Mouse (Mus musculus) midbrain, embryonic 12.5 days (tissue): ENCODE data around the gene Myoz2. TPM values are rescaled to one million over a fixed set of nuclear protein-coding genes. Genes with fewer than 3 reads are reported as not detected.

Experiments used
- ATAC-seq: fragments of 200-750 bp; cut with Nextera tagmentation; 2 replicates; pipeline ENCODE4 v1.8.0; 2017; ENCODE audit warnings: low read depth, moderate TSS enrichment, moderate library complexity; ENCODE audit not compliant: low FRiP score
- H3K27ac ChIP-seq: fragments of 300-500 bp; sonication (generic); replicated peaks from 2 replicates; pipeline ENCODE4 v1.5.1; 2016; ENCODE audit warnings: mild to moderate bottlenecking
- H3K27me3 ChIP-seq: fragments of 300-500 bp; sonication (generic); 2 replicates; pipeline ENCODE4 v1.6.1; 2016; ENCODE audit warnings: mild to moderate bottlenecking
- H3K36me3 ChIP-seq: fragments of 300-500 bp; sonication (generic); 2 replicates; pipeline ENCODE4 v1.6.1; 2016
- H3K4me1 ChIP-seq: fragments of 300-500 bp; sonication (generic); 2 replicates; pipeline ENCODE4 v1.6.1; 2016
- H3K4me2 ChIP-seq: fragments of 300-500 bp; sonication (generic); replicated peaks from 2 replicates; pipeline ENCODE4 v1.6.1; 2016; ENCODE audit warnings: mild to moderate bottlenecking, moderate library complexity
- H3K4me3 ChIP-seq: fragments of 300-500 bp; sonication (generic); 2 replicates; pipeline ENCODE4 v1.5.1; 2016; ENCODE audit warnings: mild to moderate bottlenecking
- H3K9ac ChIP-seq: fragments of 300-500 bp; sonication (generic); replicated peaks from 2 replicates; pipeline ENCODE4 v1.6.1; 2016; ENCODE audit warnings: mild to moderate bottlenecking, moderate library complexity
- H3K9me3 ChIP-seq: fragments of 300-500 bp; sonication (generic); 2 replicates; pipeline ENCODE4 v1.6.1; 2016; ENCODE audit warnings: mild to moderate bottlenecking
- WGBS: fragments of 180-500 bp; shearing (Covaris S2); methylation state at CpG from one replicate; pipeline ENCODE4 v1.1.7; 2016; 5-methylcytosine and 5-hydroxymethylcytosine counted together
- microRNA-seq: library from miRNA; unstranded; fragments of <30 nt; microRNA quantifications from one replicate; pipeline ENCODE4, GENCODE M21; 2017
- polyA plus RNA-seq: library from polyadenylated mRNA; unstranded; fragments of >200 nt; fragmentation: Nextera tagmentation; extraction: Ambion mirVana; gene quantifications from 2 replicates; pipeline ENCODE4 v1.2.1, GENCODE M21; 2016

The Myoz2 gene
- polyA plus RNA-seq, 1 experiment from 2014 or later: not detected

DNA sequence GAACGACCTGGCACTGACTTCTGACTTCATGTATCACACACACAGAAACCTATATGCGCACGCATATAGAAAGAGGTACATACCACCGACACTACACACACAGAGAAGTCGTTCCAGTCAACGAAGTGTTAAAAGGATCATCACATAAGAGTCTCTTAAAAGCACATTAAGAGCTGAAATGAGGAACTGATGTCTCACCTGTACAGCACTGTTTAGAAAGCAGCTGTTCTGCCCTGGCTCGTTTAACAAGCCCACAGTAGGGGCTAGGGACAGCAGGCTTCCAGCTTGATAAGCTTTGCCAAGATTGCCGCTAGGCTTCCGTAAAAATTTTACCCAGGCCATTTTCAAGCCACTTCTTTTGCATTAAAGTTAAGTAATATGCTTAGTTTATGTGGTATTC lies 66.4 kb downstream of the Myoz2 start:
- H3K9ac ChIP-seq: no peak overlapping the region
- ATAC-seq: no peak
- 94% methylated on average over 9 of the region's 9 CpGs for WGBS
- H3K4me3 ChIP-seq: no peak overlapping the region
- peaks cover 4% of the 10 kb centered on the region; the same call in 1 of the 2 replicates for H3K36me3 ChIP-seq
- no peaks in the 10 kb centered on the region for H3K9me3 ChIP-seq
- no peak overlapping the region for H3K4me2 ChIP-seq
- no peaks in the 10 kb centered on the region for H3K4me1 ChIP-seq
- H3K27ac ChIP-seq: no peak overlapping the region
- H3K27me3 ChIP-seq: no peaks in the 10 kb centered on the region

DNA sequence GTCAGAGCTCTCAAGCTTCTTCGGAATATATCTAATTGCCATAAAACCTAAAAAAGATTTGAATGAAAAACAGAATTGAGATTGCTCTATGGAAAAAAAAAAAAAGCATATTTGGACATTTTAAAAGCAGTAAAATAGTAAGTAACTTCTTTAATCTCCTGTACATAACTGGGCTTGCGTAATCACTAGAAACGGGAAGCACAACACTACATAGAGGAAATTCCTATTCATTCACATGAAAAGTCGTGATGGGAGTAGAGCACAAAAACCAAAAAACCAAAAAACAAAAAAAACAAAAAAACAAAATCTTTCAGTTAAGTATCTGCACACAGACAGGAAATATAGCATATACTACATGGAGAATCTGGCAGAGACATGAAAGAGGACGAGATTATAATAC lies 70.5 kb downstream of the Myoz2 start:
- peaks cover 4% of the 10 kb centered on the region; the same call in 1 of the 2 replicates for H3K36me3 ChIP-seq
- no peaks in the 10 kb centered on the region for H3K4me1 ChIP-seq
- no peak overlapping the region for H3K9ac ChIP-seq
- no peak for ATAC-seq
- no peaks in the 10 kb centered on the region for H3K9me3 ChIP-seq
- WGBS: 91% methylated on average over 5 of the region's 5 CpGs
- no peak overlapping the region for H3K4me3 ChIP-seq
- no peak overlapping the region for H3K27ac ChIP-seq
- H3K27me3 ChIP-seq: no peaks in the 10 kb centered on the region
- H3K4me2 ChIP-seq: no peak overlapping the region

Small RNA genes lying within 50 kb of the gene (microRNA-seq; reads per million reads assigned to microRNA genes)
- not detected for gene Gm22066

Other genes starting within 250 kb of the Myoz2 start
- not detected in 2 replicates for gene Fabp2, start 139.9 kb downstream of the Myoz2 start, polyA plus RNA-seq
- gene Gm10959, start 115.7 kb downstream of the Myoz2 start, polyA plus RNA-seq: not detected in 2 replicates
- gene 1810037I17Rik, start 110.8 kb downstream of the Myoz2 start, polyA plus RNA-seq: 93.8 and 94.5 TPM in 2 replicates
- gene Usp53, start 50.5 kb downstream of the Myoz2 start, polyA plus RNA-seq: 5.1 and 5.3 TPM in 2 replicates
- gene Synpo2, start 201.1 kb upstream of the Myoz2 start, polyA plus RNA-seq: 4.7 and 5.4 TPM in 2 replicates
- gene Sec24d, start 232.4 kb upstream of the Myoz2 start, polyA plus RNA-seq: 20.0 and 23.4 TPM in 2 replicates